In the genomic region with DNA sequence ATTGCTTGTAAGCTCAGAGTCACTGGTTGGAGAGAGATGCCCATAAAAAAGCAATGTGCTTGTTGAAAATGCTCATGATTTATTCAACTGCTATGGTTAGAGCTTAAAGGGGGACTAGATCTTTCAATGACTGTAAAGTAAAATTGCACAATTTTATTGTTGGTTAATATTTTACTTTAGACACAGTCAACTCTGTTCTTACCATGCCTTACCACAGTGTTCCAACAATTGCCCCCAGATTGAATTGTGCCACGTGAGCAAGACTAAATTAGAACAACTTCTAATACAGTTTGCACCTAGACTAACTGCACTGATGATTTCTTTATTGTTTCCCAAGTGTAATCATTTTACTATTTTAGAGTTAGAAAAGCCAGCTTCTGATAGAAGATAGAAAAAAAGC, we compare ENCODE assay signal across 19 mouse cellular contexts.
DNase-seq lines count a peak whose midpoint lies in the region; ATAC-seq and TF ChIP-seq lines count a peak whose summit lies in the region.
"Had no signal": no experiment of that assay in that cellular context is flagged by ENCODE, and none has a peak within 500 bp of the region (broad histone marks: within the 10 kb centered on the region; RNA-seq: fewer than 3 reads in every experiment).

No protein-coding gene starts in this region.

- no peak for TF ChIP-seq CTCF in intestine, postnatal 0 days (IDR thresholded peaks at IDR 0.05; ENCODE audit: low read depth)

- no peak overlapping the region for H3K27ac ChIP-seq in intestine, embryonic 15.5 days
- H3K27ac ChIP-seq in intestine, postnatal 0 days (ENCODE audit: low read depth, low read length), result no peak overlapping the region
- H3K27ac ChIP-seq in intestine, embryonic 16.5 days (ENCODE audit: low read length), result no peak overlapping the region

- H3K4me3 ChIP-seq in intestine, embryonic 15.5 days (replicated peaks), result no peak overlapping the region
- no peak overlapping the region for H3K4me3 ChIP-seq in intestine, postnatal 0 days (ENCODE audit: low read depth, low read length)
- H3K4me3 ChIP-seq in intestine, embryonic 16.5 days (ENCODE audit: low read length), result no peak overlapping the region

- ATAC-seq in intestine, embryonic 15.5 days, result peak; percentile 93
- no peak for ATAC-seq in intestine, postnatal 0 days
- peak; percentile 96 for ATAC-seq in intestine, embryonic 16.5 days
- ATAC-seq: activated CD4-positive, CD25-positive, alpha-beta regulatory T cell, adult 4 months; CD4-positive, CD25-positive, alpha-beta regulatory T cell, adult 4 months; Patski had no signal

- WGBS in intestine, embryonic 15.5 days, result 61% methylated on average over 1 of the region's 1 CpGs
- WGBS in intestine, postnatal 0 days, result 48% methylated on average over 1 of the region's 1 CpGs
- 64% methylated on average over 1 of the region's 1 CpGs for WGBS in intestine, embryonic 16.5 days

- H3K27me3 ChIP-seq in intestine, embryonic 15.5 days (replicated peaks), result no peaks in the 10 kb centered on the region
- no peaks in the 10 kb centered on the region for H3K27me3 ChIP-seq in intestine, postnatal 0 days (replicated peaks; ENCODE audit: control insufficient read depth, insufficient read depth, low read length)
- H3K27me3 ChIP-seq in intestine, embryonic 16.5 days (replicated peaks; ENCODE audit: control insufficient read depth, insufficient read depth, low read length), result no peaks in the 10 kb centered on the region
- H3K27me3 ChIP-seq: CH12.LX had no signal

- no peak for DNase-seq in layer of hippocampus, adult 9-10 months (ENCODE audit: low spot score)
- DNase-seq: adrenal gland, adult 2 months; adrenal gland, adult 8-10 months; adrenal gland, postnatal 10 days; adrenal gland, postnatal 14 days; adrenal gland, postnatal 25 days; adrenal gland, postnatal 36 days; B cell, adult 2 months; cerebellum, adult 11 months; cerebellum, adult 11-12 months; cerebellum, adult 18-20 months had no signal

- H3K9ac ChIP-seq in intestine, embryonic 15.5 days, result no peak overlapping the region
- H3K9ac ChIP-seq in intestine, postnatal 0 days (ENCODE audit: low read depth, low read length), result no peak overlapping the region
- no peak overlapping the region for H3K9ac ChIP-seq in intestine, embryonic 16.5 days (ENCODE audit: low read depth, low read length)

- H3K36me3 ChIP-seq in intestine, embryonic 15.5 days, result no peaks in the 10 kb centered on the region
- H3K36me3 ChIP-seq in intestine, postnatal 0 days (ENCODE audit: control insufficient read depth, insufficient read depth), result no peaks in the 10 kb centered on the region
- no peaks in the 10 kb centered on the region for H3K36me3 ChIP-seq in intestine, embryonic 16.5 days (ENCODE audit: control insufficient read depth, insufficient read depth, low read length)
- H3K36me3 ChIP-seq: G1E had no signal

- no peaks in the 10 kb centered on the region for H3K9me3 ChIP-seq in intestine, embryonic 15.5 days
- H3K9me3 ChIP-seq in intestine, postnatal 0 days (ENCODE audit: control insufficient read depth), result no peaks in the 10 kb centered on the region
- H3K9me3 ChIP-seq in intestine, embryonic 16.5 days (ENCODE audit: control insufficient read depth, low read length), result no peaks in the 10 kb centered on the region
- H3K9me3 ChIP-seq: G1E had no signal

- H3K4me1 ChIP-seq in intestine, embryonic 15.5 days (replicated peaks), result no peaks in the 10 kb centered on the region
- no peaks in the 10 kb centered on the region for H3K4me1 ChIP-seq in intestine, postnatal 0 days (replicated peaks; ENCODE audit: control insufficient read depth, insufficient read depth, low read length)
- no peaks in the 10 kb centered on the region for H3K4me1 ChIP-seq in intestine, embryonic 16.5 days (ENCODE audit: control insufficient read depth, insufficient read depth, low read length)

- H3K4me2 ChIP-seq in intestine, embryonic 15.5 days (replicated peaks), result no peak overlapping the region
- no peak overlapping the region for H3K4me2 ChIP-seq in intestine, postnatal 0 days (replicated peaks; ENCODE audit: low read depth)
- no peak overlapping the region for H3K4me2 ChIP-seq in intestine, embryonic 16.5 days (ENCODE audit: low read depth, low read length)
